In genomic region chr1:76575487-76575886, GRCm38 (mm10) we compare ENCODE assay signal across 17 mouse cellular contexts.
DNase-seq lines count a peak whose midpoint lies in the region; ATAC-seq and TF ChIP-seq lines count a peak whose summit lies in the region.
"Had no signal": no experiment of that assay in that cellular context is flagged by ENCODE, and none has a peak within 500 bp of the region (broad histone marks: within the 10 kb centered on the region; RNA-seq: fewer than 3 reads in every experiment).

No protein-coding gene starts in this region.

- no peaks in the 10 kb centered on the region for H3K9me3 ChIP-seq in kidney, postnatal 0 days (replicated peaks; ENCODE audit: low read length)
- no peaks in the 10 kb centered on the region for H3K9me3 ChIP-seq in kidney, embryonic 16.5 days (ENCODE audit: low read length)
- no peaks in the 10 kb centered on the region for H3K9me3 ChIP-seq in limb, embryonic 15.5 days
- H3K9me3 ChIP-seq: embryonic facial prominence, embryonic 10.5 days; heart, embryonic 15.5 days; lung, embryonic 15.5 days had no signal

- no peak overlapping the region for H3K4me3 ChIP-seq in kidney, postnatal 0 days (replicated peaks; ENCODE audit: low read depth, low read length)
- H3K4me3 ChIP-seq in kidney, embryonic 16.5 days (ENCODE audit: low read length) = no peak overlapping the region
- H3K4me3 ChIP-seq in limb, embryonic 15.5 days = no peak overlapping the region
- H3K4me3 ChIP-seq: embryonic facial prominence, embryonic 10.5 days; erythroblast, embryonic 14.5 days; heart, embryonic 15.5 days; lung, embryonic 15.5 days had no signal

- TF ChIP-seq CTCF in kidney, postnatal 0 days (IDR thresholded peaks at IDR 0.05; ENCODE audit: low read depth) = no peak

- no peak overlapping the region for H3K4me2 ChIP-seq in kidney, postnatal 0 days (ENCODE audit: low read length)
- no peak overlapping the region for H3K4me2 ChIP-seq in kidney, embryonic 16.5 days (replicated peaks; ENCODE audit: low read depth, low read length)
- 0 out of 2 replicates have a peak overlapping the region, but pooled peaks have one; percentile 11 for H3K4me2 ChIP-seq in limb, embryonic 15.5 days
- H3K4me2 ChIP-seq: heart, embryonic 15.5 days; liver, embryonic 11.5 days; lung, embryonic 15.5 days had no signal

- H3K36me3 ChIP-seq in kidney, postnatal 0 days (ENCODE audit: insufficient read depth, low read length) = no peaks in the 10 kb centered on the region
- H3K36me3 ChIP-seq in kidney, embryonic 16.5 days (ENCODE audit: insufficient read depth, low read length) = no peaks in the 10 kb centered on the region
- no peaks in the 10 kb centered on the region for H3K36me3 ChIP-seq in limb, embryonic 15.5 days
- H3K36me3 ChIP-seq: embryonic facial prominence, embryonic 10.5 days; heart, embryonic 15.5 days; lung, embryonic 15.5 days had no signal

- no peaks in the 10 kb centered on the region for H3K4me1 ChIP-seq in kidney, postnatal 0 days (replicated peaks; ENCODE audit: insufficient read depth, low read length)
- no peaks in the 10 kb centered on the region for H3K4me1 ChIP-seq in kidney, embryonic 16.5 days (ENCODE audit: insufficient read depth, low read length)
- H3K4me1 ChIP-seq in limb, embryonic 15.5 days = peaks cover 4% of the 10 kb centered on the region; the same call in 1 of the 2 replicates
- H3K4me1 ChIP-seq: embryonic facial prominence, embryonic 10.5 days; lung, embryonic 15.5 days had no signal

- no peaks in the 10 kb centered on the region for H3K27me3 ChIP-seq in kidney, postnatal 0 days (ENCODE audit: insufficient read depth, low read length)
- H3K27me3 ChIP-seq in kidney, embryonic 16.5 days (ENCODE audit: insufficient read depth, low read length) = no peaks in the 10 kb centered on the region
- no peaks in the 10 kb centered on the region for H3K27me3 ChIP-seq in limb, embryonic 15.5 days
- H3K27me3 ChIP-seq: heart, embryonic 15.5 days; lung, embryonic 15.5 days had no signal

- no peak for ATAC-seq in kidney, postnatal 0 days (replicated peaks; ENCODE audit: low FRiP score, low read depth)
- no peak for ATAC-seq in kidney, embryonic 16.5 days (ENCODE audit: low FRiP score, low TSS enrichment)
- no peak for ATAC-seq in limb, embryonic 15.5 days (ENCODE audit: insufficient number of reproducible peaks, low FRiP score, low TSS enrichment, low read depth)
- ATAC-seq: activated CD4-positive, CD25-positive, alpha-beta regulatory T cell, adult 4 months; intestine, postnatal 0 days had no signal

- no peak overlapping the region for H3K9ac ChIP-seq in kidney, postnatal 0 days (ENCODE audit: low read depth, low read length)
- no peak overlapping the region for H3K9ac ChIP-seq in kidney, embryonic 16.5 days (replicated peaks; ENCODE audit: low read length)
- H3K9ac ChIP-seq in limb, embryonic 15.5 days = no peak overlapping the region
- H3K9ac ChIP-seq: heart, embryonic 15.5 days; lung, embryonic 15.5 days had no signal

- peak; percentile 6 for DNase-seq in cerebellum, adult 9-10 months
- no peak for DNase-seq in cerebellum, adult 11 months
- peak; percentile 41 for DNase-seq in kidney, postnatal 0 days (ENCODE audit: low spot score)
- peak; percentile 1 for DNase-seq in ovary, postnatal 14 days (ENCODE audit: low spot score)
- DNase-seq in ovary, postnatal 10 days (ENCODE audit: low spot score) = no peak
- no peak for DNase-seq in heart, postnatal 4 days
- DNase-seq: heart, adult 18-20 months; right cerebral cortex, postnatal 14 days had no signal

- 27% methylated on average over 5 of the region's 5 CpGs for WGBS in kidney, postnatal 0 days
- 29% methylated on average over 5 of the region's 5 CpGs for WGBS in kidney, embryonic 16.5 days
- WGBS in limb, embryonic 15.5 days = 33% methylated on average over 5 of the region's 5 CpGs

- no peak overlapping the region for H3K27ac ChIP-seq in kidney, postnatal 0 days
- no peak overlapping the region for H3K27ac ChIP-seq in kidney, embryonic 16.5 days (ENCODE audit: low read length)
- H3K27ac ChIP-seq in limb, embryonic 15.5 days = no peak overlapping the region
- H3K27ac ChIP-seq: embryonic facial prominence, embryonic 10.5 days; heart, embryonic 15.5 days; lung, embryonic 15.5 days had no signal

Comparison
In these comparisons a context has a peak if more than half of its experiments do, and no peak if none do; other contexts are left out.
1. DNase-seq: peak in cerebellum, adult 9-10 months (single experiment), kidney, postnatal 0 days (single experiment) and ovary, postnatal 14 days (single experiment); none in cerebellum, adult 11 months (single experiment), ovary, postnatal 10 days (single experiment) and heart, postnatal 4 days (single experiment).